In the genomic region with DNA sequence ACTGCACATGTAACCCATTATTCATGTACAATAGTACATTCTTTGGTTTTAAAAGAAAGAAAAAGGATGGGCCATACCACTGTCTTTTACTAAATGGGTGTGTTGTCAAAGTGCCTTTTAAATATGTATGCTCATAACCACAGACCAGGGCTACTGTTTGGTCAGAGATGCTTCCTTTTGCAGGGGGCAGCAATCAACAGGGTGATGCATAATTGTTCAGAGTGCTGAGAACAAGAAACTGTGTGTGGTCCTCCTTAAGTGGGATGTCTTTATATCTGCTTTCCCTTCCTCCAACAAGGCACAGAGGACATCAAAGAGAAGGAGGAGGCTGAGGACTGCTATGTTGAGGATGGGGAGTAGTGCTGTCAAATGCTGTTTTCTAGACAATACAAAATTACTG, we compare ENCODE assay signal across 18 mouse cellular contexts.
"Had no signal": no experiment of that assay in that cellular context is flagged by ENCODE, and none has a peak within 500 bp of the region (broad histone marks: within the 10 kb centered on the region; RNA-seq: fewer than 3 reads in every experiment).

No protein-coding gene starts in this region.

- DNase-seq: liver, embryonic 13.5 days; liver, postnatal 0 days; lung, adult 2 months; lung, postnatal 14 days; lung, postnatal 36 days; right cerebral cortex, postnatal 14 days; thymus, adult 2 months; thymus, postnatal 36 days had no signal

- H3K4me2 ChIP-seq: liver, embryonic 13.5 days; liver, embryonic 15.5 days; lung, embryonic 15.5 days; midbrain, embryonic 13.5 days; neural tube, embryonic 12.5 days; stomach, embryonic 15.5 days had no signal

- H3K27ac ChIP-seq: liver, embryonic 13.5 days; liver, embryonic 15.5 days; lung, embryonic 15.5 days; macrophage; midbrain, embryonic 13.5 days; neural tube, embryonic 12.5 days; stomach, embryonic 15.5 days; stomach, postnatal 0 days had no signal

- H3K27me3 ChIP-seq: liver, embryonic 13.5 days; liver, embryonic 15.5 days; lung, embryonic 15.5 days; megakaryocyte, embryonic 14.5 days; midbrain, embryonic 13.5 days; neural tube, embryonic 12.5 days; stomach, embryonic 15.5 days had no signal

- H3K36me3 ChIP-seq: liver, embryonic 13.5 days; liver, embryonic 15.5 days; lung, embryonic 15.5 days; midbrain, embryonic 13.5 days; neural tube, embryonic 12.5 days; stomach, embryonic 15.5 days had no signal

- H3K9me3 ChIP-seq: liver, embryonic 13.5 days; liver, embryonic 15.5 days; lung, embryonic 15.5 days; megakaryocyte, embryonic 14.5 days; midbrain, embryonic 13.5 days; neural tube, embryonic 12.5 days; stomach, embryonic 15.5 days had no signal

- H3K4me1 ChIP-seq: liver, embryonic 13.5 days; liver, embryonic 15.5 days; lung, embryonic 15.5 days; megakaryocyte, embryonic 14.5 days; neural tube, embryonic 12.5 days; stomach, embryonic 15.5 days had no signal

- H3K9ac ChIP-seq: liver, embryonic 13.5 days; liver, embryonic 15.5 days; liver, postnatal 0 days; lung, embryonic 15.5 days; midbrain, embryonic 13.5 days; neural tube, embryonic 12.5 days; stomach, embryonic 15.5 days had no signal

- H3K4me3 ChIP-seq: liver, embryonic 13.5 days; liver, embryonic 15.5 days; lung, embryonic 15.5 days; megakaryocyte, embryonic 14.5 days; midbrain, embryonic 13.5 days; neural tube, embryonic 12.5 days; stomach, embryonic 15.5 days had no signal

- ATAC-seq: liver, postnatal 0 days; lung, postnatal 0 days; midbrain, embryonic 13.5 days; midbrain, embryonic 16.5 days had no signal
